13 mouse cellular contexts compared by ENCODE assay signal in the genomic region with DNA sequence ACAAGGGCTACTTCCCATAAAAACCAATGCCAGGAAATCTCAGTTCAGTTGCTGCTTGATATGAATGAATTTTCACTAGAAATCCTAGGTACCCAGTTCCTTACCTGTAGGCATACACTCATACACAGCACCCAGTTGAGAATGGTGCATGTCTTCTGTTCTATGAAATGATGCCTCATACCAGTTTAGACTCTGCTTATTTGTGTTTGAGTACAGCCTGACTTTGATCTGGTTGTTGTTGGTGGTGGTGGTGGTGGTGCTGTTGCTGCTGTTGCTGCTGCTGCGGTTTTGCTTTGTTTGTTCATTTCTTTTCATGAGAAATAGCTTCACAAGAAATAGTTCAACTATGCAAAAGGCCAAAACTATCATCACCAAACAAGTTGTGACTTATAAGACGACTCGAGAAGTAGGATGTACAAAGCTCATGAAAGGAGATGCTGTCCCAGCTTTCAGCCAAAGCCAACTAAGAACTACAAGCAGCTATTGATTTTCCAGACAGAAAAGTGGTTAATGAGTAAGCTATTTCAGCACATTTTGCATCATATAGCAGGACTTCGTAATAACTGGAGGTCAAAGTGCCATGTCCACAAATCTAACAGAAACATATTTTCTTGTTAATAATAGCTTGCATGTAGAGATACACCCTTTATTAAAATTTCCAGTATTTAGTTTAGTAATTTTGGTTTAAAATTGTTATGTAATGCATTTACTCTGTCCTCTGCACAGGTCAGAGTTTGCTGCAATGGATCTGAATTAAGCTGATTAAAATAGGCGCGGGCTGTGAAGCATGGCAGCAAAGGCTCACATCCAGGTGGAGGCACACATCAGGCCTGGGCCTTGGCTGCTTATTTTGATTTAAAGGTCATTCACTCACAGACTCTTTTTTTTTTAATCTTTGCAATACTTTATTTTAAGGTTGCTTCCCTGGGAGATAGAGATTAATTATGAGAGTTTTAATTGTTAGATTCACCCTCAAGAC.
"Had no signal": no experiment of that assay in that cellular context is flagged by ENCODE, and none has a peak within 500 bp of the region (broad histone marks: within the 10 kb centered on the region; RNA-seq: fewer than 3 reads in every experiment).

No protein-coding gene starts in this region.

- H3K9ac ChIP-seq: hindbrain, embryonic 12.5 days; limb, embryonic 15.5 days; midbrain, embryonic 15.5 days; neural tube, embryonic 12.5 days had no signal

- DNase-seq: lung, adult 2 months; lung, postnatal 36 days; thymus, postnatal 14 days had no signal

- H3K27me3 ChIP-seq: hindbrain, embryonic 12.5 days; limb, embryonic 15.5 days; midbrain, embryonic 15.5 days; neural tube, embryonic 12.5 days had no signal

- H3K27ac ChIP-seq: hindbrain, embryonic 12.5 days; layer of hippocampus, adult 2 months; left cerebral cortex, adult 2 months; limb, embryonic 15.5 days; midbrain, embryonic 15.5 days; neural tube, embryonic 12.5 days; stomach, postnatal 0 days had no signal

- H3K4me3 ChIP-seq: hindbrain, embryonic 12.5 days; layer of hippocampus, adult 2 months; left cerebral cortex, adult 2 months; limb, embryonic 15.5 days; midbrain, embryonic 15.5 days; neural tube, embryonic 12.5 days had no signal

- H3K4me2 ChIP-seq: hindbrain, embryonic 12.5 days; limb, embryonic 15.5 days; midbrain, embryonic 15.5 days; neural tube, embryonic 12.5 days had no signal

- H3K4me1 ChIP-seq: hindbrain, embryonic 12.5 days; limb, embryonic 15.5 days; midbrain, embryonic 15.5 days; neural tube, embryonic 12.5 days had no signal

- ATAC-seq: hindbrain, embryonic 16.5 days; inflammation-experienced regulatory T-cells, adult 6 months; lung, postnatal 0 days; midbrain, embryonic 15.5 days had no signal

- H3K9me3 ChIP-seq: hindbrain, embryonic 12.5 days; limb, embryonic 15.5 days; midbrain, embryonic 15.5 days; neural tube, embryonic 12.5 days had no signal

- H3K36me3 ChIP-seq: hindbrain, embryonic 12.5 days; limb, embryonic 15.5 days; midbrain, embryonic 15.5 days; neural tube, embryonic 12.5 days had no signal
